In the genomic region with DNA sequence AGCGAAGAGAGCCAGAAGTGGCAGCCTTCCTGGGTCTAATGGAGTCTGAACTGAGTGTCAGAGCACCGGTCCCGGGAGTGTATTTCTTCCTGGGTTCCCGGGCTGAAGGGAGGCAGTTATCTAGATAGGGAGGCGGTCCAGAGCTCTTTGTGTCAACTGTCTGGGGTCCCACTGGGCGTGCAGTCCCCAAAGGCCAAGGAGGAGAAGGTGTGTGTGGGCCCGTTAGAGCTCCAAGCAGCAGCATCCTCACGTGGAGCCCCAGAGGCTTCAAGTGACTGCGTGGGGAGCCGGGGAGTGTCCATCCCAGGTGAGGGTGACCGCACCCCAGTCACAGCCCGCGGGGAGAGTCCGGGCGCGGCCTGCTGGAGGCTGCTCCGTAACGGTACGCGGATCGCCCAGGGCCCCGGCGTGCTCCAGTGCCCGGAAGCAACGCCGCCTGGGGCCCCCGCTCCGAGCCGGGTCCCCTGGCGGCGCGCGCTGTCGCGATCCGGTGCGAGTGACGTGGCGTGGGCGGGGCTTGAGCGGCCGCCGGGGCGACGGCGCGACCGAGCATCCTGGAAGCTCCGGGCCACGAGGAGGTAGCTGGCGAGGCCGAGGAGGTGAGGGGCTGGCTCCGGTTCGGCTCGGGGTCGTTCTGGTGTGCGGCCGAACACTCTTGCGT, we compare ENCODE assay signal across 8 mouse cellular contexts. TPM values are rescaled to one million over a fixed set of nuclear protein-coding genes. Genes with fewer than 3 reads are reported as not detected.
DNase-seq lines count a peak whose midpoint lies in the region; ATAC-seq and TF ChIP-seq lines count a peak whose summit lies in the region.

Gene Slc7a6 (plus strand): TSS at position 502 of the 661 bp plus-strand sequence.

- peak; percentile 52 for DNase-seq in WW6 (ENCODE audit: low read depth, low spot score)
- peak; percentile 62 to 81 for DNase-seq in cerebellum, postnatal 4 days (ENCODE audit: low spot score in 2 of 2)
- DNase-seq in gastrocnemius, adult 2 months: peak; percentile 93
- DNase-seq in left cerebral cortex, adult 2 months (ENCODE audit: extremely low spot score in 1 of 2, low spot score in 2 of 2): peak; percentile 87 to 91
- DNase-seq in right cerebral cortex, adult 18-20 months: peak; percentile 92
- peak; percentile 88 for DNase-seq in urinary bladder, postnatal 14 days (ENCODE audit: low spot score)

- intact Hi-C loops in gastrocnemius, adult 2 months (cut with DNase I): no loop called here
- intact Hi-C loops in left cerebral cortex, adult 2 months (cut with DNase I): loop anchor here (2.0 to 10.0 kb wide), 2 partner anchors 42 to 236 kb away; partner anchors contain the start of genes Prmt7 and Slc7a6os

- peak; percentile 91 for ATAC-seq in hindbrain, embryonic 16.5 days

- peak within 1 kb of the TSS; percentile 98 for H3K4me2 ChIP-seq in hindbrain, embryonic 16.5 days (ENCODE audit: low read length)

- H3K36me3 ChIP-seq in hindbrain, embryonic 16.5 days (ENCODE audit: control insufficient read depth, insufficient read depth, low read length): peaks cover 7% of the 10 kb centered on the region
- peaks cover 11% of the 10 kb centered on the region; the same call in 1 of the 2 replicates for H3K36me3 ChIP-seq in macrophage (ENCODE audit: inconsistent target)

- peaks cover 27% of the 10 kb centered on the region; the same call in 1 of the 2 replicates for H3K79me2 ChIP-seq in macrophage (ENCODE audit: inconsistent target)

- under 1% methylated on average over 44 of the region's 59 CpGs for WGBS in hindbrain, embryonic 16.5 days
- 2% methylated on average over 45 of the region's 59 CpGs for WGBS in macrophage (ENCODE audit: missing documents)

- peaks cover 15% of the 10 kb centered on the region for H3K4me1 ChIP-seq in hindbrain, embryonic 16.5 days (ENCODE audit: control insufficient read depth, insufficient read depth, low read depth, low read length)

- H3K27ac ChIP-seq in gastrocnemius, adult 2 months: peak within 1 kb of the TSS; percentile 90
- H3K27ac ChIP-seq in hindbrain, embryonic 16.5 days (ENCODE audit: low read depth, low read length): peak within 1 kb of the TSS; percentile 90
- peak within 1 kb of the TSS; percentile 93 for H3K27ac ChIP-seq in left cerebral cortex, adult 2 months
- H3K27ac ChIP-seq in macrophage: 0 out of 2 replicates have a peak within 1 kb of the TSS, but pooled peaks have one; percentile 7

- H3K4me3 ChIP-seq in gastrocnemius, adult 2 months: peak within 1 kb of the TSS; percentile 90
- peak within 1 kb of the TSS; percentile 87 for H3K4me3 ChIP-seq in hindbrain, embryonic 16.5 days (ENCODE audit: low read length)
- H3K4me3 ChIP-seq in left cerebral cortex, adult 2 months: peak within 1 kb of the TSS; percentile 90
- peak within 1 kb of the TSS; percentile 63 for H3K4me3 ChIP-seq in macrophage (ENCODE audit: inconsistent target)

- H3K9me3 ChIP-seq in hindbrain, embryonic 16.5 days (ENCODE audit: control insufficient read depth, low read length): no peaks in the 10 kb centered on the region

- no peaks in the 10 kb centered on the region for H3K27me3 ChIP-seq in hindbrain, embryonic 16.5 days (replicated peaks; ENCODE audit: control insufficient read depth, insufficient read depth, low read length)

- H3K9ac ChIP-seq in hindbrain, embryonic 16.5 days (ENCODE audit: low read depth, low read length): peak within 1 kb of the TSS; percentile 91

- TF ChIP-seq CTCF in gastrocnemius, adult 2 months (IDR thresholded peaks at IDR 0.05): peak; percentile 21; the same call in 1 of the 2 replicates
- peak; percentile 18 for TF ChIP-seq CTCF in left cerebral cortex, adult 2 months (IDR thresholded peaks at IDR 0.05)

RNA-seq across cellular contexts. Expression of gene Slc7a6, which starts in this region (rescaled TPM):
- total RNA-seq in gastrocnemius, adult 2 months (2021): 10 to 100 TPM; 10.5 to 11.5 TPM
- polyA plus RNA-seq in hindbrain, embryonic 16.5 days (2015; fragmentation: Nextera tagmentation; extraction: Ambion mirVana): 35.7 and 47.9 TPM in 2 replicates
- 10 to 100 TPM; 24.9 to 26.5 TPM for total RNA-seq in left cerebral cortex, adult 2 months (2021)
- total RNA-seq in macrophage (2018; cell fraction: chromatin; rRNA removed): 10 to 100 TPM in 13 of 26 experiments, 1 to 10 TPM in 13; 4.6 to 16.6 (median 9.9) TPM
- total RNA-seq in macrophage (2018; cell fraction: cytosol; rRNA removed): 1 to 10 TPM; 3.3 to 5.8 (median 4.6) TPM
- total RNA-seq in macrophage (2018; cell fraction: nucleus; rRNA removed): 10 to 100 TPM in 13 of 26 experiments, 1 to 10 TPM in 13; 3.4 to 26.8 (median 9.7) TPM
- polyA plus RNA-seq in macrophage (2018): 4.4 to 10.2 TPM (median 4.9 TPM) in 3 replicates

Comparison
In these comparisons a context has a peak if more than half of its experiments do, and no peak if none do; other contexts are left out.
1. Peak in every context shown above with its lines: DNase-seq, ATAC-seq, H3K4me3 ChIP-seq and H3K27ac ChIP-seq.
2. H3K27ac ChIP-seq: peak in every context shown above with its lines; median percentile 93 in left cerebral cortex, adult 2 months; 90 in gastrocnemius, adult 2 months; 90 in hindbrain, embryonic 16.5 days; 7 in macrophage.